Mouse (Mus musculus) lung, embryonic 16.5 days (tissue): ENCODE measurements around the gene Ppp1r15a. TPM values are rescaled to one million over a fixed set of nuclear protein-coding genes. Genes with fewer than 3 reads are reported as not detected.
A peak's percentile ranks its signal among the peaks of the same experiment; 100 is the strongest.
"Not testable (repeated sequence)": the region's sequence is repeated elsewhere in the genome, so short reads cannot be mapped to it uniquely, and the experiment has no call there.

Experiments used
- ATAC-seq: fragments of 200-750 bp; cut with Nextera tagmentation; 2 replicates; pipeline ENCODE4 v1.8.0; 2017; ENCODE audit warnings: low read depth, mild to moderate bottlenecking, moderate library complexity
- H3K27ac ChIP-seq: fragments of 300-500 bp; sonication (generic); 2 replicates; pipeline ENCODE4 v1.5.1; 2014; ENCODE audit warnings: mild to moderate bottlenecking, control low read depth, low read length
- H3K27me3 ChIP-seq: fragments of 300-500 bp; sonication (generic); 2 replicates; pipeline ENCODE4 v1.6.1; 2014; ENCODE audit warnings: low read depth, low read length, mixed read lengths; ENCODE audit not compliant: control insufficient read depth, insufficient read depth
- H3K36me3 ChIP-seq: fragments of 300-500 bp; sonication (generic); 2 replicates; pipeline ENCODE4 v1.6.1; 2014; ENCODE audit warnings: low read length; ENCODE audit not compliant: control insufficient read depth, insufficient read depth
- H3K4me1 ChIP-seq: fragments of 300-500 bp; sonication (generic); replicated peaks from 2 replicates; pipeline ENCODE4 v1.6.1; 2014; ENCODE audit warnings: low read length, mixed read lengths; ENCODE audit not compliant: control insufficient read depth, insufficient read depth
- H3K4me2 ChIP-seq: fragments of 300-500 bp; sonication (generic); 2 replicates; pipeline ENCODE4 v1.6.1; 2014; ENCODE audit warnings: low read depth, low read length, control low read depth
- H3K4me3 ChIP-seq: fragments of 300-500 bp; sonication (generic); 2 replicates; pipeline ENCODE4 v1.5.1; 2014; ENCODE audit warnings: mild to moderate bottlenecking, low read length, control low read depth
- H3K9ac ChIP-seq: fragments of 300-500 bp; sonication (generic); 2 replicates; pipeline ENCODE4 v1.6.1; 2014; ENCODE audit warnings: low read length, control low read depth
- H3K9me3 ChIP-seq: fragments of 300-500 bp; sonication (generic); 2 replicates; pipeline ENCODE4 v1.6.1; 2016; ENCODE audit warnings: low read length; ENCODE audit not compliant: control insufficient read depth
- WGBS: fragments of 180-500 bp; shearing (Covaris S2); extraction: QIAGEN DNeasy Blood & Tissue Kit; methylation state at CpG from one replicate; pipeline ENCODE4 v1.1.7; 2014; 5-methylcytosine and 5-hydroxymethylcytosine counted together
- polyA plus RNA-seq: library from polyadenylated mRNA; unstranded; fragments of >200 nt; fragmentation: Nextera tagmentation; extraction: Ambion mirVana; gene quantifications from 2 replicates; pipeline ENCODE4 v1.2.1, GENCODE M21; 2015

Gene Ppp1r15a
- polyA plus RNA-seq, 1 experiment from 2014 or later: 22.4 TPM

- 15% methylated on average over 3 of the region's 3 CpGs for WGBS
- Histone ChIP-seq H3K4me2 (peak overlapping the region; percentile 23), H3K27ac (no peak overlapping the region), H3K9me3 (no peaks in the 10 kb centered on the region), H3K9ac (no peak overlapping the region), H3K36me3 (peaks cover 20% of the 10 kb centered on the region), H3K4me1 (0 out of 2 replicates have a peak, but pooled peaks cover 2% of the 10 kb centered on the region), H3K27me3 (no peaks in the 10 kb centered on the region), H3K4me3 (no peak overlapping the region)
- ATAC-seq: peak; percentile 36; the same call in 1 of the 2 replicates
Measured at GRCm38 (mm10) chr7:45491264-45491663, 34.8 kb downstream of the Ppp1r15a start.

DNA sequence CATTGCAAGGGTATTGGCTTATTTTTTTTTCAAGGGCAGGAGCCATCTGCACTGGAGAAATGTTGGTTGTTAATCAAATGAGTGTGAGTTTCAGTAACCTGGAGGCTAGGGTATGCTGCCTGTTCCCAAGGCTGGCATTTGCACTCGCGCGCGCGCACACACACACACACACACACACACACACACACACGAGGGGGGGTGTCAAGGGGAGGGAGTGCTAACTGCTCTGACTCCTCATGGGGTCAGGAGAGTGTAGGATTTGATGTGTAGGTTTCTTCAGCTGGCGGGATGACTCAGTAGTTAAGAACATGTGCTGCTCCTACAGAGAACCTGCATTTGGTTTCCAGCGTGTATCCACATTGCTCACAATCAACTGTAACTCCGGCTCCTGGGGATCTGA, 35.2 kb downstream of the Ppp1r15a start:
- Histone ChIP-seq H3K4me2 (no peak overlapping the region), H3K9me3 (no peaks in the 10 kb centered on the region), H3K27me3 (no peaks in the 10 kb centered on the region), H3K36me3 (peaks cover 20% of the 10 kb centered on the region), H3K4me3 (no peak overlapping the region), H3K9ac (no peak overlapping the region), H3K27ac (no peak overlapping the region), H3K4me1 (0 out of 2 replicates have a peak, but pooled peaks cover 2% of the 10 kb centered on the region)
- ATAC-seq: no peak
- WGBS: 41% methylated on average over 9 of the region's 9 CpGs

DNA sequence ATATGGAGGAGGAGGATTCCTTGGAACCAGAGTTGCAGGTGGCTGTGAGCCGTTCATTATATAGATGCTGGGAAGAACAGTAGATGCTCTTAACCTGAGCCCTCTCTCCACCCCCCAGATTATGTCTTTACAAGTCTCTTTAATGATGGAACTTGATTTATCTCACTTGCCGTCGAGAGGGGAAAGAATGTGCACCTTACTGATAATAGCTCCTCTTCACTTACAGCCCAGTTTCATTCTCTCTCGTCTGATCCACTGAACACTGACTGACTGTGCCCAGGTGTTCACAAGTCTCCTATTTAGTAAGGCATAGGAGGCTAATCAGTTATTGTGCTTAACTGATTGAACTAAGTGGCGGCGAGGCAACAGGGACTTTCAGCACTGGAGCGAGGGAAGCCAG, 36.5 kb downstream of the Ppp1r15a start:
- Histone ChIP-seq H3K4me1 (0 out of 2 replicates have a peak, but pooled peaks cover 2% of the 10 kb centered on the region), H3K9ac (no peak overlapping the region), H3K27ac (no peak overlapping the region), H3K9me3 (no peaks in the 10 kb centered on the region), H3K36me3 (peaks cover 16% of the 10 kb centered on the region), H3K4me3 (no peak overlapping the region), H3K4me2 (no peak overlapping the region), H3K27me3 (no peaks in the 10 kb centered on the region)
- WGBS: 70% methylated on average over 7 of the region's 7 CpGs
- no peak for ATAC-seq

GRCm38 (mm10) chr7:45488293-45489204, 37.5 kb downstream of the Ppp1r15a start, which contains the start of gene Dhdh:
Dhdh (minus strand) TSS chr7:45488805.
- H3K36me3 ChIP-seq: peaks cover 8% of the 10 kb centered on the region
- no peaks in the 10 kb centered on the region for H3K27me3 ChIP-seq
- H3K27ac ChIP-seq: peak within 1 kb of the TSS; percentile 61
- H3K9me3 ChIP-seq: no peaks in the 10 kb centered on the region
- WGBS: 12% methylated on average over 38 of the region's 38 CpGs
- ATAC-seq: peak; percentile 73
- H3K9ac ChIP-seq: peak within 1 kb of the TSS; percentile 72
- H3K4me2 ChIP-seq: peak within 1 kb of the TSS; percentile 72
- H3K4me3 ChIP-seq: peak within 1 kb of the TSS; percentile 57
- 0 out of 2 replicates have a peak, but pooled peaks cover 2% of the 10 kb centered on the region for H3K4me1 ChIP-seq

DNA sequence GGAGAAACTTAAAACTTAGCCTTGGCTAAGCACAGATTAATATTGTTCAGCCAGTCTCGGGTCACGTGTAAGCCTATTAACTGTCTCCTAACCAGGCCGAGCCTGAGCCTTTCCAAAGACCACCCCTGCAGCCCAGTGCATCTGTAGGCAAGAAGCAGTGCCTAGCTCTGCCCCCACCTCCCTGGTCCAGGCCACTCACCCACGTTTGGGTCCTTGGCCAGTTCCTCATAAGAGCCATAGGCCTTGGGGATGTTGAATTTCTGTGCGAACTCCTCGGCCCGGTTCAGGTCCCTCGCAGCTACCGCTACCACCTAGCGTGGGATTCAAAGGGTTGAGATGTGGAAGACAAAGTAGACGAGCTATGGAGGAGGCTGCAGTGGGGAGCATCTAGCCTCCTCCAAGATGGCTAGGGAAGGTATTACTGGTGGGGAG, 38.2 kb downstream of the Ppp1r15a start:
- Histone ChIP-seq H3K27ac (peak overlapping the region; percentile 61; the same call in 1 of the 2 replicates), H3K36me3 (peaks cover 4% of the 10 kb centered on the region), H3K27me3 (no peaks in the 10 kb centered on the region), H3K4me3 (peak overlapping the region; percentile 57), H3K4me1 (0 out of 2 replicates have a peak, but pooled peaks cover 2% of the 10 kb centered on the region), H3K9ac (peak overlapping the region; percentile 72), H3K4me2 (peak overlapping the region; percentile 72), H3K9me3 (no peaks in the 10 kb centered on the region)
- WGBS: 48% methylated on average over 11 of the region's 11 CpGs
- ATAC-seq: peak; percentile 12; the same call in 1 of the 2 replicates

GRCm38 (mm10) chr7:45486761-45487415, 39.2 kb downstream of the Ppp1r15a start, which contains the start of gene Gm45808:
Gm45808 (minus strand) TSS chr7:45486811.
- Histone ChIP-seq H3K4me3 (no peak within 1 kb of the TSS), H3K36me3 (no peaks in the 10 kb centered on the region), H3K4me2 (no peak within 1 kb of the TSS), H3K9me3 (no peaks in the 10 kb centered on the region), H3K4me1 (0 out of 2 replicates have a peak, but pooled peaks cover 2% of the 10 kb centered on the region), H3K27me3 (no peaks in the 10 kb centered on the region), H3K27ac (no peak within 1 kb of the TSS), H3K9ac (no peak within 1 kb of the TSS)
- no peak for ATAC-seq
- WGBS: 67% methylated on average over 12 of the region's 12 CpGs

- H3K4me2 ChIP-seq: no peak overlapping the region
- WGBS: 56% methylated on average over 7 of the region's 7 CpGs
- H3K36me3 ChIP-seq: no peaks in the 10 kb centered on the region
- no peak overlapping the region for H3K27ac ChIP-seq
- H3K27me3 ChIP-seq: no peaks in the 10 kb centered on the region
- H3K9ac ChIP-seq: no peak overlapping the region
- H3K4me3 ChIP-seq: no peak overlapping the region
- no peak for ATAC-seq
- H3K4me1 ChIP-seq: no peaks in the 10 kb centered on the region
- no peaks in the 10 kb centered on the region for H3K9me3 ChIP-seq
Measured at GRCm38 (mm10) chr7:45486158-45486557, 39.9 kb downstream of the Ppp1r15a start.

GRCm38 (mm10) chr7:45484985-45485384, 41.1 kb downstream of the Ppp1r15a start:
- H3K27ac ChIP-seq, H3K9ac ChIP-seq, H3K4me1 ChIP-seq, ATAC-seq, H3K4me2 ChIP-seq, H3K27me3 ChIP-seq, H3K36me3 ChIP-seq, H3K9me3 ChIP-seq, H3K4me3 ChIP-seq: not testable (repeated sequence)
- WGBS: 86% methylated on average over 5 of the region's 5 CpGs

GRCm38 (mm10) chr7:45482166-45482565, 43.9 kb downstream of the Ppp1r15a start:
- H3K36me3 ChIP-seq: no peaks in the 10 kb centered on the region
- no peak overlapping the region for H3K9ac ChIP-seq
- H3K27me3 ChIP-seq: no peaks in the 10 kb centered on the region
- no peak overlapping the region for H3K4me2 ChIP-seq
- WGBS: 94% methylated on average over 1 of the region's 1 CpGs
- no peak overlapping the region for H3K4me3 ChIP-seq
- H3K9me3 ChIP-seq: no peaks in the 10 kb centered on the region
- no peak overlapping the region for H3K27ac ChIP-seq
- no peak for ATAC-seq
- no peaks in the 10 kb centered on the region for H3K4me1 ChIP-seq
